Mouse (Mus musculus) megakaryocyte, embryonic 14.5 days (primary cell): ENCODE data around the gene Stoml2.

ENCODE experiments used
- FLI1 ChIP-seq: IDR thresholded peaks from 2 replicates; pipeline ENCODE4 v1.6.1; 2012; ENCODE audit warnings: low read length, inconsistent platforms, mixed read lengths
- GATA1 ChIP-seq: IDR thresholded peaks from 3 replicates; pipeline ENCODE4 v1.6.1; 2012; ENCODE audit warnings: mixed read lengths, low read length, inconsistent platforms, borderline replicate concordance

DNA sequence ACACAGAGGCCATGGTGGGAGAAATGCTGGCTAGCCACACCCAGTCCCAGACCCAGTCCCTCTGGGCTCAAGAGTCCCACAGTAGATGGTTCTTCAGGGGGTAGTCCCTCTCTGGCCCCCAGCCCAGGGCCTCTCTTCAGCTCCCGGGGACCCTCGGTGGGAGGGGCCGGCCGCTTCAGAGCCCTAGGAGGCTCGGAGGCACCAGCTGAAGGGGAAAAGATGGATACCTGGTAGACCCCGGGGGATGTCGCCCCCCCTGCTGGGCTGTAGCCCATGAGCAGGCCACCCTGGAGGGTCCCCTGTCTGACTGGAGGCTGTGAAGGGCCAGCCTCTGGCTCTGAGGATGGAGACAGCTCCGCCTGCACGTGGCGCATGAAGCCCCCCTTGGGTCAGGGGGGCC, 4.8 kb upstream of the Stoml2 start:
- no peak for TF ChIP-seq GATA1
- TF ChIP-seq FLI1: no peak
